Mouse (Mus musculus) heart, embryonic 14.5 days (tissue): ENCODE data around the gene Tulp2. TPM values are rescaled to one million over a fixed set of nuclear protein-coding genes. Genes with fewer than 3 reads are reported as not detected.
A peak's percentile ranks its signal among the peaks of the same experiment; 100 is the strongest.
"Not testable (repeated sequence)": the region's sequence is repeated elsewhere in the genome, so short reads cannot be mapped to it uniquely, and the experiment has no call there.

Experiments used
- ATAC-seq: fragments of 200-750 bp; cut with Nextera tagmentation; 2 replicates; pipeline ENCODE4 v1.8.0; 2017; ENCODE audit warnings: low read depth, moderate TSS enrichment; ENCODE audit not compliant: insufficient number of reproducible peaks, insufficient read depth, low FRiP score
- H3K27ac ChIP-seq, 2 experiments: fragments of 200-500 bp in 1 of 2; fragments of 300-500 bp in 1 of 2; sonication (generic) in 1 of 2; replicated peaks in 1 of 2; 2 replicates each; pipeline ENCODE4 v1.5.1; 2012 to 2014; ENCODE audit warnings: low read depth in 2 of 2, low read length in 2 of 2, control low read depth in 1 of 2, mild to moderate bottlenecking in 1 of 2, mixed read lengths in 1 of 2; ENCODE audit not compliant: control insufficient read depth in 1 of 2, insufficient read depth in 1 of 2
- H3K27me3 ChIP-seq: fragments of 300-500 bp; sonication (generic); 2 replicates; pipeline ENCODE4 v1.6.1; 2014; ENCODE audit warnings: mild to moderate bottlenecking, low read length, control low read depth; ENCODE audit not compliant: control insufficient read depth, insufficient read depth
- H3K36me3 ChIP-seq: fragments of 300-500 bp; sonication (generic); 2 replicates; pipeline ENCODE4 v1.6.1; 2014; ENCODE audit warnings: mild to moderate bottlenecking, control low read depth, low read length, mixed read lengths; ENCODE audit not compliant: control insufficient read depth, insufficient read depth
- H3K4me1 ChIP-seq, 2 experiments: fragments of 200-500 bp in 1 of 2; fragments of 300-500 bp in 1 of 2; sonication (generic) in 1 of 2; 2 replicates each; pipeline ENCODE4 v1.6.1; 2012 to 2014; ENCODE audit warnings: low read length in 2 of 2, control low read depth in 1 of 2, mixed read lengths in 1 of 2; ENCODE audit not compliant: control insufficient read depth in 2 of 2, insufficient read depth in 2 of 2
- H3K4me2 ChIP-seq: fragments of 300-500 bp; sonication (generic); 2 replicates; pipeline ENCODE4 v1.6.1; 2014; ENCODE audit warnings: mild to moderate bottlenecking, low read length
- H3K4me3 ChIP-seq, 2 experiments: fragments of 200-500 bp in 1 of 2; fragments of 300-500 bp in 1 of 2; sonication (generic) in 1 of 2; 2 replicates each; pipeline ENCODE4 v1.5.1; 2012 to 2014; ENCODE audit warnings: low read length in 2 of 2, mild to moderate bottlenecking in 2 of 2, control low read depth in 1 of 2, low read depth in 1 of 2, moderate library complexity in 1 of 2; ENCODE audit not compliant: control insufficient read depth in 1 of 2, insufficient read depth in 1 of 2
- H3K9ac ChIP-seq: fragments of 300-500 bp; sonication (generic); 2 replicates; pipeline ENCODE4 v1.6.1; 2014; ENCODE audit warnings: mild to moderate bottlenecking, low read length
- H3K9me3 ChIP-seq: fragments of 300-500 bp; sonication (generic); 2 replicates; pipeline ENCODE4 v1.6.1; 2016; ENCODE audit warnings: low read length, control low read depth; ENCODE audit not compliant: control insufficient read depth
- whole genome bisulfite sequencing: fragments of 180-500 bp; shearing (Covaris S2); extraction: QIAGEN DNeasy Blood & Tissue Kit; methylation state at CpG from one replicate; pipeline ENCODE4 v1.1.7; 2014; 5-methylcytosine and 5-hydroxymethylcytosine counted together
- polyA plus RNA-seq: library from polyadenylated mRNA; unstranded; fragments of >200 nt; fragmentation: Nextera tagmentation; extraction: Ambion mirVana; gene quantifications from 2 replicates; pipeline ENCODE4 v1.2.1, GENCODE M21; 2014

Gene Tulp2
- polyA plus RNA-seq, 1 experiment from 2014 or later, result 0.42 TPM

DNA sequence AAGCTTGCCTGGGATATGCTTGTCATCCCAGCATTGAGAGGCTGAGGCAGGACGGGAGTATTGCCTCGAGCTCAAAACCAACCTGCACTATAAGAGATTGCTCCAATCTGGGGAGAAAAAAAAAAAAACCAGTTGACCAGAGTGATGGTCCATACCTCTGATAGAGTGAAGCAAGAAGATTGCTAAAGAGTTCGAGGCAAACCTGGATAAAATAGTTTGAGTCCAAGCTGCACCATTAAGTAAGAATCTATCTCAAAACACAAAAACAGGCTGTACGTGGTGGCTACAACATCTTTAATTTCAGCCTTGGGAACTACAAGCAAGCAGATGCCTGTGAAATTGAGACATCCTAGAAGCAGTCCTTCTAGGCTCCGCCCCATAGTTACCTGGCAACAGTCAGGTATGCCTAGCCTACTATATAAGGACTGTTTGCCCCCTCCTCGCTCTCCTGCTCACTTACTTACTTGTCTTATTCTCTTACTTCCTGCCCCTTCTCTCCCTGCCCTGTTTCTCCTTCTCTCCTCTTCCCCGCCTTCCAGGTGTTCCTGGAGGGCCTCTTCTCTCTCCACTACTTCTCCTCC, 14.5 kb upstream of the Tulp2 start:
- no peaks in the 10 kb centered on the region for H3K9me3 ChIP-seq
- H3K4me3 ChIP-seq, result peak overlapping the region; percentile 87 to 89
- ATAC-seq, result no peak
- H3K27ac ChIP-seq, result no peak overlapping the region
- peak overlapping the region; percentile 92 for H3K9ac ChIP-seq
- peaks cover 6 to 14% of the 10 kb centered on the region in 2 experiments; a peak in 3 of 4 replicates for H3K4me1 ChIP-seq
- peaks cover 32% of the 10 kb centered on the region for H3K36me3 ChIP-seq
- H3K4me2 ChIP-seq, result peak overlapping the region; percentile 88
- H3K27me3 ChIP-seq, result no peaks in the 10 kb centered on the region
- 40% methylated on average over 7 of the region's 7 CpGs for WGBS

DNA sequence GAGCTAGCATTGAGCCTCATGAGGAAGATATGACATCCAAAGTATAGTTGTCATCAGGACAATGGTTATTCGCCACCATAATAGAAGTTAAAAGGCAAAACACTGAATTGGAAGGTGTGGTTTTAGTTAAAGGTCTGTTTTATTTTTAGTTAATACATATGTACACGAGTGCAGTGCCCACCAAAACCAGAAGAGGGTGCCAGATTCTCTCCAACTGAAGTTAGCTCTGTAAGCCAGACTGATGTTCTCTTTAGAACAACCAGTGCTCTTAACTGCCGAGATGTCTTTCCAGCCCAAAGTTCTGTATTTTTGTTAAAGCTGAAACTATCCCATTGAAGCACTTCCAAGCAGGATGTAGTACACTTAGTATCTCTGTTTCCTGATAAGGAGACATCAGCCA, 10.8 kb upstream of the Tulp2 start:
- ATAC-seq, result no peak
- Histone ChIP-seq H3K9me3 (no peaks in the 10 kb centered on the region), H3K27me3 (no peaks in the 10 kb centered on the region), H3K27ac (no peak overlapping the region), H3K9ac (no peak overlapping the region), H3K4me3 (no peak overlapping the region), H3K36me3 (no peaks in the 10 kb centered on the region; the same call in 1 of the 2 replicates), H3K4me2 (no peak overlapping the region), H3K4me1 (peaks cover 7 to 8% of the 10 kb centered on the region in 2 experiments)
- WGBS, result 5% methylated on average over 3 of the region's 3 CpGs

DNA sequence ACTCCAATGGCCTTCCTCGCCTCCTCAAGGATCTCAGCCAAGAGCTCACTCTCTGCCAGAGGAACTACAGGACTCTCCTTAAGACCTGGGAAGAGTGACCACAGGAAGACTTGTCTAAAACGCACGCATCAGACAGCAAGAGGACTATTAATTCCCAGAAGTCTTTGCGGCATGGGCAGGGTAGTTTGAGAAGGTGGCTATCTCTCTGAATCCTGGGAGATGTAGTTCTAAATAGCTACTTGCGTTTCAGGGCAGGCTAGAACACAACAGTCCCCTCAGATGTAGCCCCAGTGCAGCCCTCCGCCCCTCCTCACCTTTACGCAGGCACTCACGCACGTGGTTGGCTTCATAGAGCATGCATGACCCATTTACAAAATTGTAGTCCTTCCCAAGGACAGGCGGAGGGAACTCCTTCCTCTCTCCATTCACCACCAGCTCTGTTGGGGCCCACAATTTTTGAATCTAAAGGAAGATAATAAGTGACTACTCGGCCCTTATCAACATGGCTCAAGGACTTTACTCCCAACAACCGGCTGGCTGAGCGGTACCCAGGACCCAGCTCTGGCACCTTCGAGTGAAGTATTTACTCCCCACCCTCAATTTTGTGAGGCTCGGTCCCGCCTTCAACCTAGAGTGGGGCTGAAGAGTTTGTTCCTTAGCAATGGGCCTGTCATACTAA, 6.2 kb upstream of the Tulp2 start:
- 59% methylated on average over 16 of the region's 16 CpGs for WGBS
- H3K27me3 ChIP-seq, result no peaks in the 10 kb centered on the region
- no peak overlapping the region for H3K27ac ChIP-seq
- H3K9me3 ChIP-seq, result no peaks in the 10 kb centered on the region
- peak overlapping the region; percentile 55; the same call in 1 of the 2 replicates for H3K9ac ChIP-seq
- ATAC-seq, result no peak
- no peaks in the 10 kb centered on the region for H3K36me3 ChIP-seq
- peak overlapping the region; percentile 50 for H3K4me2 ChIP-seq
- peaks cover 0 to 5% of the 10 kb centered on the region in 2 experiments; a peak in 2 of 4 replicates for H3K4me1 ChIP-seq
- peak overlapping the region; percentile 19 to 33; a peak in 3 of 4 replicates for H3K4me3 ChIP-seq

DNA sequence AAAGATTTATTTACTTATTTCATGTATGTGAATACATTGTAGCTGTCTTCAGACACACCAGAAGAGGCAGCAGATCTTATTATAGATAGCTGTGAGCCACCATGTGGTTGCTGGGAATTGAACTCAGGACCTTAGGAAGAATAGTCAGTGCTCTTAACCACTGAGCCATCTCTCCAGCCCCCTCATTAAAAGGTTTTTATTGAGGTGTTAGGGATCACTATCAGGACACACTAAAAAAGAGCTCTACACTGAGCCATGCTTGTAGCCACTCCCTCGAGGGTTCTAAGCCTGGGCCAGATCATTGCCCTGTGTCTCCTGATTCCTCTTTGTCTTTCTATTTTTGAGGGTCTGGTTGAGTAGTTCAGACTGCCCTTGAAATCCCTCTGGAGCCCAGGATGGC, 5.2 kb upstream of the Tulp2 start:
- H3K4me1 ChIP-seq, result peaks cover 0 to 5% of the 10 kb centered on the region in 2 experiments; a peak in 2 of 4 replicates
- no peak overlapping the region for H3K4me3 ChIP-seq
- no peaks in the 10 kb centered on the region for H3K9me3 ChIP-seq
- H3K36me3 ChIP-seq, result no peaks in the 10 kb centered on the region
- H3K4me2 ChIP-seq, result no peak overlapping the region
- no peak overlapping the region for H3K9ac ChIP-seq
- WGBS, result 58% methylated on average over 1 of the region's 1 CpGs
- H3K27ac ChIP-seq, result no peak overlapping the region
- H3K27me3 ChIP-seq, result no peaks in the 10 kb centered on the region
- no peak for ATAC-seq

DNA sequence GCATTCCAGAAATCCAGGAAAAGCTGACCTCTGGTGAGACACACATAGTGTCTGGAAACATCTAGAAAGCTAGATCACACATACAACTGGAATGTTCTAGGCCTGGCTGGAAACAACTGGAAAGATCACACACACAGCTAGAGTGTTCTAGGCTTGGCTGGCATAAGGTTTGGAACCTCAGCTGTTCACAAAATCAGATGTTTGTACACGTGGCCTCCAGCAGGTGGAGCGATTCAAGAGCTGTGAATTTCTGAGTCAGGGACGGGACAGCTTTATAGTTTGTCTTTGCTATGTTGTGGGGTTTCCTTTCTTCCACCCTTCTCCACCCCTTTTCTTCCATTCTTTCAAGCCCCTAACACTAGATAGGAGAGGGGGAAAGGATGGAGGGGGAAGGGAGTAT, 4.7 kb upstream of the Tulp2 start:
- Histone ChIP-seq H3K36me3 (no peaks in the 10 kb centered on the region), H3K27me3 (no peaks in the 10 kb centered on the region), H3K9me3 (no peaks in the 10 kb centered on the region), H3K4me1 (peaks cover 0 to 5% of the 10 kb centered on the region in 2 experiments; a peak in 2 of 4 replicates), H3K9ac (no peak overlapping the region), H3K27ac (no peak overlapping the region), H3K4me2 (no peak overlapping the region), H3K4me3 (no peak overlapping the region)
- WGBS, result 14% methylated on average over 3 of the region's 3 CpGs
- no peak for ATAC-seq

DNA sequence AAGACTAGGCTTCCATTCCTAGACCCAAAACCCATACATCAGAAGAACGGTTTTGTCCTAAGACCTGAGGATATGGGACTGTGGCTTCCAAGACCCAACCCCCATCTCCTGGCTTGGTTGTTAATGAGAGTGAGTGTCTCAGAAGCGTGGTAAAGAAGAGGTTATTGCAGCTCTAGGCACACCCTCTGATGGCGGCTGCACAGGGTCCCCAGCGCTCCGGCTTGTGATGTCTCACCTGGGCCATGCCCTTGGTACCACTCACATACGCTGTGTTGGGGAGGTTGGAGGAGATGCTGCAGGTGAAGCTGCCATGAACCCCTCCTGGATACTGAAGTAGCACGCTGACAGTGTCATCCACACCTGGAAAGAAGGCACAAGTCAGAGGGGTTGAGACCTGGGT, 2.9 kb upstream of the Tulp2 start:
- no peaks in the 10 kb centered on the region for H3K36me3 ChIP-seq
- no peak overlapping the region for H3K9ac ChIP-seq
- H3K4me3 ChIP-seq, result no peak overlapping the region
- no peaks in the 10 kb centered on the region for H3K27me3 ChIP-seq
- H3K4me2 ChIP-seq, result no peak overlapping the region
- WGBS, result 95% methylated on average over 7 of the region's 7 CpGs
- peaks cover 0 to 5% of the 10 kb centered on the region in 2 experiments; a peak in 2 of 4 replicates for H3K4me1 ChIP-seq
- H3K27ac ChIP-seq, result no peak overlapping the region
- no peak for ATAC-seq
- H3K9me3 ChIP-seq, result no peaks in the 10 kb centered on the region

DNA sequence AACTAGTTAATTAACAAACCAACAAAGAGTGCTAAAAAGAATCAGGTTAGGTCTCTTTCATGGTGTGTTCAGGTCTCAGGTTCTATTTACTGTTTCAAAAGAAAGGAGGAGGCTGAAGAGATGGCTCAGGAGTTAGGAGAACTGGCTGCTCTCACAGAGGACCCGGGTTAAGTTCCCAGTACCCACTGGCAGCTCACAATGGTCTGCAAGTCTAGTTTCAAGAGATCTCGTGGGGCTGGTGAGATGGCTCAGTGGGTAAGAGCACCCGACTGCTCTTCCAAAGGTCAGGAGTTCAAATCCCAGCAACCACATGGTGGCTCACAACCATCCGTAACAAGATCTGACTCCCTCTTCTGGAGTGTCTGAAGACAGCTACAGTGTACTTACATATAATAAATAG, 1.4 kb upstream of the Tulp2 start:
- 79% methylated on average over 3 of the region's 4 CpGs for WGBS
- not testable (repeated sequence) for H3K27ac ChIP-seq, H3K9me3 ChIP-seq, H3K4me2 ChIP-seq, H3K4me3 ChIP-seq, H3K27me3 ChIP-seq, ATAC-seq, H3K9ac ChIP-seq, H3K36me3 ChIP-seq, H3K4me1 ChIP-seq
